Mouse (Mus musculus) midbrain, embryonic 16.5 days (tissue): ENCODE data around the gene Ccdc155. TPM values are rescaled to one million over a fixed set of nuclear protein-coding genes. Genes with fewer than 3 reads are reported as not detected.

ENCODE experiments used
- ATAC-seq: fragments of 200-750 bp; cut with Nextera tagmentation; 2 replicates; pipeline ENCODE4 v1.8.0; 2017; ENCODE audit warnings: moderate TSS enrichment
- H3K27ac ChIP-seq: fragments of 300-500 bp; sonication (generic); 2 replicates; pipeline ENCODE4 v1.5.1; 2014; ENCODE audit warnings: mild to moderate bottlenecking, low read length, mixed read lengths
- H3K27me3 ChIP-seq: fragments of 300-500 bp; sonication (generic); 2 replicates; pipeline ENCODE4 v1.6.1; 2014; ENCODE audit warnings: low read depth, low read length, mixed read lengths; ENCODE audit not compliant: control insufficient read depth, insufficient read depth
- H3K36me3 ChIP-seq: fragments of 300-500 bp; sonication (generic); 2 replicates; pipeline ENCODE4 v1.6.1; 2014; ENCODE audit warnings: mild to moderate bottlenecking, low read length, moderate library complexity, mixed read lengths; ENCODE audit not compliant: control insufficient read depth, insufficient read depth
- H3K4me1 ChIP-seq: fragments of 300-500 bp; sonication (generic); 2 replicates; pipeline ENCODE4 v1.6.1; 2014; ENCODE audit warnings: mild to moderate bottlenecking, low read length, mixed read lengths; ENCODE audit not compliant: control insufficient read depth, insufficient read depth
- H3K4me2 ChIP-seq: fragments of 300-500 bp; sonication (generic); 2 replicates; pipeline ENCODE4 v1.6.1; 2014; ENCODE audit warnings: mild to moderate bottlenecking, low read length, mixed read lengths
- H3K4me3 ChIP-seq: fragments of 300-500 bp; sonication (generic); 2 replicates; pipeline ENCODE4 v1.5.1; 2014; ENCODE audit warnings: low read depth, mild to moderate bottlenecking, low read length, moderate library complexity, mixed read lengths
- H3K9ac ChIP-seq: fragments of 300-500 bp; sonication (generic); 2 replicates; pipeline ENCODE4 v1.6.1; 2014; ENCODE audit warnings: low read depth, low read length, mixed read lengths
- H3K9me3 ChIP-seq: fragments of 300-500 bp; sonication (generic); replicated peaks from 2 replicates; pipeline ENCODE4 v1.6.1; 2014; ENCODE audit warnings: mild to moderate bottlenecking, low read length, mixed read lengths; ENCODE audit not compliant: control insufficient read depth, poor library complexity, severe bottlenecking
- WGBS: fragments of 180-500 bp; shearing (Covaris S2); extraction: QIAGEN DNeasy Blood & Tissue Kit; methylation state at CpG from one replicate; pipeline ENCODE4 v1.1.7; 2014; 5-methylcytosine and 5-hydroxymethylcytosine counted together
- polyA plus RNA-seq: library from polyadenylated mRNA; unstranded; fragments of >200 nt; fragmentation: Nextera tagmentation; extraction: Ambion mirVana; gene quantifications from 2 replicates; pipeline ENCODE4 v1.2.1, GENCODE M21; 2015

Gene Ccdc155
- polyA plus RNA-seq, result 0.45 and 0.53 TPM in 2 replicates

- Histone ChIP-seq H3K36me3 (no peaks in the 10 kb centered on the region), H3K9me3 (no peaks in the 10 kb centered on the region), H3K4me2 (peak within 1 kb of the TSS; percentile 76), H3K9ac (peak within 1 kb of the TSS; percentile 39), H3K27ac (peak within 1 kb of the TSS; percentile 68), H3K4me1 (no peaks in the 10 kb centered on the region), H3K4me3 (peak within 1 kb of the TSS; percentile 41), H3K27me3 (no peaks in the 10 kb centered on the region)
- 9% methylated on average over 44 of the region's 44 CpGs for WGBS
- peak; percentile 97 for ATAC-seq
Measured at GRCm38 (mm10) chr7:45204380-45205143, at the start of gene Ccdc155. Gene Ccdc155 (minus strand): TSS chr7:45204892.

- H3K4me2 ChIP-seq, result no peak overlapping the region
- ATAC-seq, result no peak
- no peaks in the 10 kb centered on the region for H3K36me3 ChIP-seq
- no peak overlapping the region for H3K9ac ChIP-seq
- no peak overlapping the region for H3K4me3 ChIP-seq
- no peaks in the 10 kb centered on the region for H3K4me1 ChIP-seq
- no peaks in the 10 kb centered on the region for H3K9me3 ChIP-seq
- H3K27me3 ChIP-seq, result no peaks in the 10 kb centered on the region
- 92% methylated on average over 8 of the region's 8 CpGs for WGBS
- H3K27ac ChIP-seq, result no peak overlapping the region
Measured at GRCm38 (mm10) chr7:45253806-45254205, 49.1 kb upstream of the Ccdc155 start.

- no peaks in the 10 kb centered on the region for H3K4me1 ChIP-seq
- ATAC-seq, result no peak
- no peaks in the 10 kb centered on the region for H3K27me3 ChIP-seq
- no peaks in the 10 kb centered on the region for H3K9me3 ChIP-seq
- 42% methylated on average over 3 of the region's 3 CpGs for WGBS
- H3K4me2 ChIP-seq, result no peak overlapping the region
- no peaks in the 10 kb centered on the region for H3K36me3 ChIP-seq
- H3K9ac ChIP-seq, result no peak overlapping the region
- no peak overlapping the region for H3K4me3 ChIP-seq
- no peak overlapping the region for H3K27ac ChIP-seq
Measured at GRCm38 (mm10) chr7:45247666-45248065, 43.0 kb upstream of the Ccdc155 start.

- H3K36me3 ChIP-seq, result no peaks in the 10 kb centered on the region
- ATAC-seq, result no peak
- peak overlapping the region; percentile 87 for H3K4me2 ChIP-seq
- peak overlapping the region; percentile 46 for H3K4me3 ChIP-seq
- H3K9me3 ChIP-seq, result no peaks in the 10 kb centered on the region
- H3K27ac ChIP-seq, result no peak overlapping the region
- peak overlapping the region; percentile 68 for H3K9ac ChIP-seq
- peaks cover 8% of the 10 kb centered on the region; the same call in 1 of the 2 replicates for H3K4me1 ChIP-seq
- 79% methylated on average over 6 of the region's 6 CpGs for WGBS
- H3K27me3 ChIP-seq, result peaks cover 18% of the 10 kb centered on the region
Measured at GRCm38 (mm10) chr7:45241389-45241749, 36.7 kb upstream of the Ccdc155 start.

- no peaks in the 10 kb centered on the region for H3K9me3 ChIP-seq
Measured at GRCm38 (mm10) chr7:45240633-45241388, 36.1 kb upstream of the Ccdc155 start, which contains the start of gene Slc6a16. Gene Slc6a16 (plus strand): TSS chr7:45241085.

GRCm38 (mm10) chr7:45240109-45240508 lies 35.4 kb upstream of the Ccdc155 start:
- 54% methylated on average over 7 of the region's 7 CpGs for whole genome bisulfite sequencing
- H3K4me2 ChIP-seq, result peak overlapping the region; percentile 87; the same call in 1 of the 2 replicates
- H3K27me3 ChIP-seq, result peaks cover 20% of the 10 kb centered on the region

More at GRCm38 (mm10) chr7:45240633-45241388, 36.1 kb upstream of the Ccdc155 start, which contains the start of gene Slc6a16:
- Histone ChIP-seq H3K27ac (no peak within 1 kb of the TSS), H3K4me3 (peak within 1 kb of the TSS; percentile 46), H3K36me3 (no peaks in the 10 kb centered on the region), H3K27me3 (peaks cover 19% of the 10 kb centered on the region), H3K4me1 (peaks cover 8% of the 10 kb centered on the region; the same call in 1 of the 2 replicates), H3K9ac (peak within 1 kb of the TSS; percentile 68), H3K4me2 (peak within 1 kb of the TSS; percentile 87)
- peak; percentile 64 for ATAC-seq
- WGBS, result 9% methylated on average over 49 of the region's 53 CpGs

GRCm38 (mm10) chr7:45238723-45239496 lies 34.2 kb upstream of the Ccdc155 start, which contains the start of gene Cd37:
Gene Cd37 (minus strand): TSS chr7:45239115.
- 40% methylated on average over 20 of the region's 20 CpGs for WGBS
- H3K4me1 ChIP-seq, result peaks cover 15% of the 10 kb centered on the region; the same call in 1 of the 2 replicates
- no peak within 1 kb of the TSS for H3K4me2 ChIP-seq
- no peak within 1 kb of the TSS for H3K27ac ChIP-seq
- H3K9ac ChIP-seq, result no peak within 1 kb of the TSS
- H3K9me3 ChIP-seq, result no peaks in the 10 kb centered on the region
- H3K27me3 ChIP-seq, result peaks cover 20% of the 10 kb centered on the region
- no peak within 1 kb of the TSS for H3K4me3 ChIP-seq
- ATAC-seq, result no peak
- H3K36me3 ChIP-seq, result no peaks in the 10 kb centered on the region

More at GRCm38 (mm10) chr7:45240109-45240508, 35.4 kb upstream of the Ccdc155 start:
- Histone ChIP-seq H3K36me3 (no peaks in the 10 kb centered on the region), H3K4me1 (peaks cover 10% of the 10 kb centered on the region; the same call in 1 of the 2 replicates), H3K27ac (no peak overlapping the region), H3K9me3 (no peaks in the 10 kb centered on the region), H3K4me3 (no peak overlapping the region), H3K9ac (no peak overlapping the region)
- ATAC-seq, result no peak
